Mouse (Mus musculus): ENCODE results near the gene Tram1l1.
A peak's percentile ranks its signal among the peaks of the same experiment; 100 is the strongest.
"Not testable (repeated sequence)": the region's sequence is repeated elsewhere in the genome, so short reads cannot be mapped to it uniquely, and the experiment has no call there.

The Tram1l1 gene

DNA sequence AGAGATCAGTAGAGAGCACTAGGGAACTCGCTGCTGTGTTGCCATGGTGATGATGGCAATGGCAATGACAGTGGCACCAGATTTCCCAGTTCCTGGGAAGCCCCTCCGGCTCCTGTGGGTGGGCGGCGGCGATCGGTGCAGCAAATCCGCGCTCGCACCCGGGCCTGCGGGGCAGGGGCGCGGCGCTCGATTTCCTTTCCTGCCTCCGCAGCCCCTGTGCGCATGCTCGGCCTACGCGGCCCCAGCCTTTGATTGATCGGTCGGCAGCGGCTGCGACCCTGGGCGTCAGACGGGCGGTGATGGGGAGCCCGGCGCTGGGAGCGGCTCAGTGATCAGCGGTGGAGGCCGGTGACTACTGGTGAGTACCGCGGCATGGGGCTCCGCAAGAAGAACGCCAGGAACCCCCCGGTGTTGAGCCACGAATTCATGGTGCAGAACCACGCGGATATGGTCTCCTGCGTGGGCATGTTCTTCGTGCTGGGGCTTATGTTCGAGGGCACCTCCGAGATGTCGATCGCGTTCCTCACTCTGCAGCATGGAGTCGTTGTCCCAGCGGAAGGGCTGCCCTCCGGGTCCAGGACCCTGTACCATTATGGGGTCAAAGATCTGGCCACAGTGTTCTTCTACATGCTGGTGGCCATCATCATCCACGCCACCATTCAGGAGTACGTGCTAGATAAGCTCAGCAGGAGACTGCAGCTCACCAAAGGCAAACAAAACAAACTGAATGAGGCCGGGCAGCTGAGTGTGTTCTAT lies at the start of gene Tram1l1:
Gene Tram1l1 (plus strand): TSS at position 35 of the 756 bp plus-strand sequence.
- DNase-seq = peak; percentile 73 to 83

DNA sequence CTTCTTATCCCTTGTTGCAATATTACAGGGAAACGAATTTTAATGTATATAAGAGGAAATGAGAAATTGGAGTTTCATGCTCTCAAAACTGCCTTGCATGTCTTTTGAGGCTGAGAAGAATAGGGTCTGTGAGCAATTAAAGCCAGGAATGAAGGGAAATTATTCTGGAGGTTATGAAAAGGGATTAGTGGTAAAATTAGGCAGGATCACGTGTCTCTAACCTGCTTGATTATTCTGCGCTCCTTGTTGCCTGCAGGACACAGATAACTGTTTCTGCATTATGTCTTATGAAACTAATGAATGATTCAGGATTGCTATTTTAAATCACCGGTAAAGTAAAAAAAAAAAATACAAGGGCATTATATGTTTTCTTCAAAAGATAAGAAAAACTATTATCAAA lies 49.4 kb upstream of the Tram1l1 start:
- no peak for DNase-seq

DNA sequence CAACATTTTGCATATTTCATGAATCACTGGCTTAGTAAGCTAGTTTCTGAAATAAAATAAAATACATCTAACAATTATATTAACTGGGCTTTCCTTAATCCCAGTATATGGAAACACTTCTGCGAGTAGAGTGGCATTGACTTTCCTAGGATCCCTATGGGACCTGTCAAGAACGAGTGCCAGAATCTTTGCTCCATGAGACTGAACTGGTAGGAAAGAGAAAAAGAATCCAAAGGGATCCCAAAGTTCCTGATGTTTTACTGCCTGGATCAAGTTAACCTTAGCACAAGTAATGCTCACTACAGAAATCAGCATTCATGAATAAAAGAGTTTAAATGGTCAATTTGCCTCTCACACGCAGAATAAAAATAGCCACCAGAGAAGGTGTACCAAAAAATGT lies 49.0 kb upstream of the Tram1l1 start:
- no peak for DNase-seq

DNA sequence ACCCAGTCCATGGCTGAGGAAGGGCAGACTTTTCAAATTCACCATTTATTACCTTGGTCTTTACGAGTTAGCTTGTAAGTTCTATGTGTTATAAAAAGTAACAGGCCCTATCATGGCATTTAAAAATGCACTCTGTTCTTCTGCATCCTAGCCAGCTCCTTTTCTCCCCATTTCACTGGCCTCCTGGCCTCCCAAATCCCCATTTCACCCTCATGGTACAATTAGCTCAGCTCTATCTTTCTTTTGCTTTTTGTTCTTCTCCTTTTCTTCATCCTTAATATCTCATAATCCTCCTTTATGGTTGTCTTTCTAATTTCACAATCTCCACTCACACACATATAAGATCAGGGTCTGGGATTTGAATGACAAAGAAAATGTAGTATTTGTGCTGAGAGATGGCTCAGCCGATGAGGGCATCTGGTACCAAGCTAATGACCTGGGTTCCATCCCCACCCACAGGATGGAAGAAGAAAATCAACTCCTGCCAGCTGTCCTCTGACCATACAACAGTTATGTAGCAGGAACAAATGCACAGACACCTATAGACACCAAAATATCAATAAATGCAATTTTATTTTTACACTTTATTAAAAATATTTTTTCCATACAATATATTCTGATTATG lies 48.1 kb upstream of the Tram1l1 start:
- peak; percentile 54 to 63 for DNase-seq

DNA sequence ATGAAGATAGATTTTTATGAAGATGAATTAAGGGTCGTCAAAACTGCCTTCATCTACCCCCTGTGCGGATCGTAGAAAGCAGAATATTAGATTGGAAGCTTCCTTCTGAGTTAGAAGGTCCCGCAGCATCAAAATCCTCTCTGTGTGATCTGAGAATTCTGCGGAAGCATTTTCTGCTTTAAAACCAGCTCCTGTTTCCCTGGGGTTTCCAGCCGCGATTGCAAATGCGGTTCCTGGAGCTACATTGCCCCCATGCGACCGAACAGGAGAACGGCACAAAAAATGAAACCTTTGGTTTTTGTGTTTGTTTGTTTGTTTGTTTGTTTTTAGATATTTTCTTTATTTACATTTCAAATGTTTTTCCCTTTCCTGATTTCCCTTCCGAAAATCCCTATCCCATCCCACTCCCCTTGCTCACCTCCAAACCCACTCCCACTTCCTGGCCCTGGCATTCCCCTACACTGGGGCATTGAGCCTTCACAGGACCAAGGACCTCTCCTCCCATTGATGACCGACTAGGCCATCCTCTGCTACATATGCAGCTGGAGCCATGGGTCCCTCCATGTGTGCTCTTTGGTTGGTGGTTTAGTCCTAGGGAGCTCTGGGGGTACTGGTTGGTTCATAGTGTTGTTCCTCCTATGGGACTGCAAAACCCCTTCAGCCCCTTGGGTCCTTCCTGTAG lies 45.6 kb upstream of the Tram1l1 start:
- DNase-seq = peak; percentile 65 to 80

DNA sequence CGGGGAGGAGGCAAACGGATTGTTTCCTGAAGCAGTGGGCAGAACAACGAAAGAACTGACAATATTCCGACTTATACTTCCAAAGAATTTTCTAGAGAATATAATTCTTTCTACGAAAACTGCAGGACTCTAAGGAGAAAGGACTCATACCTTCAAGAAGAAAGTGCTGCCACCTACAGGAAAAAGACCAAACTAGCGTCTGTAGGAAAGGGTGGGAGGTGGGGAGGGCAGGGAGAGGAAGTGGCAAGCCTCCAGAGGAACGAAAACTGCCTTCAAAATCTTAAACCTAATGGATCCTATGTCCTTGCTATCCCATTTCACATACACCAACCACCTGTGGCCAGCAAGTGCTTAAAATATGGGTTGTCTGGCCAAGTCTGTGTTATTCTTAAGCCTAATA lies 31.7 kb upstream of the Tram1l1 start:
- DNase-seq = not testable (repeated sequence)

DNA sequence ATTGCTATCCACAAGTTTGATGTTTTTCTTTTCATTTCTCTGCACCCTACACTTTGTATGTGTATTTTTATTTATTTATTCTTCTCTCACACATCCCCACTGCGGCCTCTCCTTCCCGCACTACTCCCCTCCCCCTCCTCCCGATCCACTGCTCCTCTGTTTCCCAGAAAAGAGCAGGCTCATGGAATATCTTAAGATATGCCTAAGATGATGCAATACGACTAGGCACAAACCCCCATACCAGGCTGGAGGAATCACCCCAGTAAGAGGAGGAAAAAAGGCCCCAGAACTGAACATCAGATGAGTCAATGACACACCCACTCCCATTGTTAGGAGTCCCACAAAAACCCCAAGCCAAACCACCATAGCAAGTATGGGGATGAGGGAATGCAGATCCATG lies 1.4 kb upstream of the Tram1l1 start:
- DNase-seq = no peak

DNA sequence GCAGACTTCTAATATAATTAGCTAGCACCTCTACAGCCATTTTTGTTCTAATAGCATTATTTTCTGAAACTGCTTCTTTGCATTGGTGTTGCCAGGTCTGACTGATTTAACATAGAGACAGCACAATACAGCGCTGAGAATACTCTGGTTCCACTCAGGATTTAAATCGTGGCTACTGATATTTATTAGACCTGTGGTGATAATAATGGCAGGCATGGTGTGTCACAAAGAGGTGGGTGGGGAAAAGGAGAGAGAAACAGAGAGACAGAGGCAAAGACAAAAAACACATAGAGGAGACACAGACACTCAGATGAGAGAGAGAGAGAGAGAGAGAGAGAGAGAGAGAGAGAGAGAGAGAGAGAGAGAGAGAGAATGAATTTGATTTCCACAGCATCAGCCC lies 257 bp upstream of the Tram1l1 start:
- peak in 1 of 2 experiments; percentile 17 for DNase-seq

DNA sequence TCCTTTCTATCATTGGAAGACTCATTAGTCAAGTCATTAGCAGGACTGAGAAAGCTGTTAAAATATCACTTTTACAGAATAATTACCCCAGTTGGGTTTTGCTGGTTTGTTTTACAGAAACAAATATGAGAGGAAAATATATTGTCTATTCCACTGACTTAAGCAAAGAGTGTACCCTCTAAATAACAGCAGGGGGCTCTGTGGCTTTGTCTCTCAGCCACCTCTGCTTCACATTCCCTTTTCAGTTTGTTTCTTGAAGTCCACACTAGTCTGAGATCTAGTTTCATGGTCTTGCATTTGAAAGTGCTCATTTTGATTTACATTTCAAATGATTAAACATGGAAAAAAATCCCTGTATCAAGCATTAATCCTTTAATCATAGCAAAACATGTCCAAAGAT lies 25.8 kb downstream of the Tram1l1 start:
- DNase-seq = no peak

DNA sequence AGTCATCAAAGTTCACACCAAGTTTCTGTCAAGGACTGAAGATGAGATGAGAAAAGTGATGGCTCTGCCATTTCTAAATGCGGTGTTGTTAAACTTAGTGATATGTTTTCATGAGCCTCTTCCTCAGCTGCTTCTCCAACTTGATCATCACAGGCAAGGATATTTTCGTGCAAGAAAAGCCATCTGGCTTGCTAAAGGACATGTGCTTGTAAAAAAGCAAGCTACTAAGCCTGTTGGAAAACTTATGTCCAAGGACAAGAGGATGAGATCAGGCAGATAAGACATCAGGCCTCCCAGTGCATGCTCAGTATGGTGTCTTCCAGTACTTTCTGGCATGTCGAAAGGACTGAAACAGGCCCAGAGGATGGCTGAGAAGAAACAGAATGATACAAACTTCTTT lies 36.9 kb downstream of the Tram1l1 start:
- DNase-seq = no peak

DNA sequence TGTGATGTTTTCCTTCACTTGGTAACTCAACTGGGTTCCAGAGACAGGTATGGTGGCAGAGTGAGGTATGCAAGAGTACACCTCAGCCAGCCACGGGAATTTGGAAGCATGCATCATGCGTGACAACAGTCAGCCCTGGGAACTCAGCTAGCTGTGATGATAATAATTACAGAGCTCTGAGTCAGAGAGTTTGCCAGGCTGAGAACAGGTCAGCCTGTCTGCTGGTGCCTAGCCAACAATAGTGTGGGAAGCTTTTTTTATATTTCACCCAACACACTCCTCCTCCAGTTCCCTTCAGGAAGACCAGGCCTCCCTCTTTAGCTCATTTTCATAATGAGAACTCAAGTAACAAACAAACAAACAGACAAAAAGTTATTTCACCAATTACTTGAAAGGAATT lies 51.4 kb downstream of the Tram1l1 start:
- no peak for DNase-seq

Data from cerebellum, adult 18-20 months (tissue).